35 mouse cellular contexts compared by ENCODE assay signal in genomic region chr6:37781894-37782293, GRCm38 (mm10).
"Had no signal": no experiment of that assay in that cellular context is flagged by ENCODE, and none has a peak within 500 bp of the region (broad histone marks: within the 10 kb centered on the region; RNA-seq: fewer than 3 reads in every experiment).

No protein-coding gene starts in this region.

- DNase-seq: heart, adult 2 months; heart, postnatal 10 days; heart, postnatal 14 days; heart, postnatal 36 days; heart, postnatal 4 days; kidney, adult 11 months; kidney, adult 18-20 months; kidney, adult 2 months; kidney, adult 8-10 months; kidney, adult 9 months; kidney, postnatal 10 days; kidney, postnatal 14 days; kidney, postnatal 25 days; kidney, postnatal 36 days; kidney, postnatal 4 days; layer of hippocampus, adult 9-11 months had no signal

- H3K9me3 ChIP-seq: hindbrain, embryonic 13.5 days; hindbrain, embryonic 15.5 days; intestine, embryonic 15.5 days had no signal

- H3K27ac ChIP-seq: heart, adult 2 months; heart, embryonic 10.5 days; heart, embryonic 13.5 days; heart, embryonic 15.5 days; hindbrain, embryonic 10.5 days; hindbrain, embryonic 12.5 days; hindbrain, embryonic 13.5 days; hindbrain, embryonic 14.5 days; hindbrain, embryonic 15.5 days; hindbrain, postnatal 0 days; intestine, embryonic 15.5 days; kidney, embryonic 15.5 days; kidney, postnatal 0 days; layer of hippocampus, adult 2 months had no signal

- H3K4me1 ChIP-seq: heart, embryonic 10.5 days; heart, embryonic 12.5 days; heart, embryonic 13.5 days; heart, embryonic 15.5 days; hindbrain, embryonic 10.5 days; hindbrain, embryonic 12.5 days; hindbrain, embryonic 13.5 days; hindbrain, embryonic 15.5 days; intestine, embryonic 15.5 days; kidney, embryonic 15.5 days had no signal

- H3K9ac ChIP-seq: heart, embryonic 12.5 days; heart, embryonic 13.5 days; heart, embryonic 15.5 days; hindbrain, embryonic 12.5 days; hindbrain, embryonic 13.5 days; hindbrain, embryonic 14.5 days; hindbrain, embryonic 15.5 days; intestine, embryonic 15.5 days; kidney, embryonic 15.5 days had no signal

- H3K36me3 ChIP-seq: heart, embryonic 10.5 days; heart, embryonic 12.5 days; heart, embryonic 13.5 days; heart, embryonic 15.5 days; hindbrain, embryonic 10.5 days; hindbrain, embryonic 12.5 days; hindbrain, embryonic 13.5 days; hindbrain, embryonic 15.5 days; intestine, embryonic 15.5 days; kidney, embryonic 15.5 days had no signal

- H3K27me3 ChIP-seq: heart, embryonic 12.5 days; heart, embryonic 13.5 days; heart, embryonic 15.5 days; hindbrain, embryonic 12.5 days; hindbrain, embryonic 13.5 days; hindbrain, embryonic 15.5 days; intestine, embryonic 15.5 days; kidney, embryonic 15.5 days had no signal

- ATAC-seq: hindbrain, embryonic 16.5 days; hindbrain, postnatal 0 days; inflammation-experienced regulatory T-cells, adult 6 months; intestine, embryonic 15.5 days; intestine, embryonic 16.5 days; intestine, postnatal 0 days had no signal

- H3K4me2 ChIP-seq: heart, embryonic 11.5 days; heart, embryonic 12.5 days; heart, embryonic 13.5 days; heart, embryonic 15.5 days; hindbrain, embryonic 12.5 days; hindbrain, embryonic 13.5 days; hindbrain, embryonic 14.5 days; hindbrain, embryonic 15.5 days; intestine, embryonic 15.5 days; kidney, embryonic 15.5 days had no signal

- H3K4me3 ChIP-seq: heart, adult 2 months; heart, embryonic 10.5 days; heart, embryonic 12.5 days; heart, embryonic 13.5 days; heart, embryonic 15.5 days; hindbrain, embryonic 10.5 days; hindbrain, embryonic 12.5 days; hindbrain, embryonic 13.5 days; hindbrain, embryonic 15.5 days; intestine, embryonic 15.5 days; kidney, embryonic 15.5 days; layer of hippocampus, adult 2 months had no signal
